14 mouse cellular contexts compared by ENCODE assay signal in the genomic region with DNA sequence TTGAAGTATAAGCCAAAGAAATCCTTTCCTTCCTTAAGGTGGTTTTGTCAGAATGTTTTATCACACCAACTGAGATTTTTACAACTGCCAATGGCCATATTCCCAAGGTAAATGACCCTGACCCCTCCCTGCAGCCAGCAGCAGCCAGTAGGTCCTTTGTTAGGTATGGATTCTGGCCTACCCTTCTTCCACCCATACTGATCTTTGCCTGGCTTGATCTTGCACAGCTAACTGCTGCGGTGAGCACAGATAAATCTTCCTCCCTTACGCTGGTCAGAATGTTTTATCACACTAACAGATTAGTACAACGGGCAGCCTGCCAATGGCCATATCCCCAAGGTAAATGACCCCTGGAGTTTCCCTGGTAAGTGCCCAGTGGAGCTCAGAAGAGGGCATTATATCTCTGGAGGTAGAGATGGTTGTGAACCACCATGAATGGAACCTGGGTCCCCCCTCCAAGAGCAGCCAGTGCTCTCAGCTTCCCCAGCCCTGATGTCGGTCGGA.
"Had no signal": no experiment of that assay in that cellular context is flagged by ENCODE, and none has a peak within 500 bp of the region (broad histone marks: within the 10 kb centered on the region; RNA-seq: fewer than 3 reads in every experiment).

No protein-coding gene starts in this region.

- H3K4me2 ChIP-seq: limb, embryonic 13.5 days; midbrain, embryonic 11.5 days; midbrain, embryonic 15.5 days; neural tube, embryonic 12.5 days had no signal

- H3K9ac ChIP-seq: limb, embryonic 13.5 days; liver, embryonic 13.5 days; midbrain, embryonic 15.5 days; neural tube, embryonic 12.5 days had no signal

- ATAC-seq: lung, postnatal 0 days; midbrain, embryonic 15.5 days had no signal

- H3K27me3 ChIP-seq: limb, embryonic 13.5 days; liver, embryonic 13.5 days; megakaryocyte, embryonic 14.5 days; midbrain, embryonic 15.5 days; neural tube, embryonic 12.5 days had no signal

- DNase-seq: kidney, postnatal 10 days; left cerebral cortex, postnatal 4 days; lung, adult 2 months; spleen, adult 18-20 months; thymus, adult 18-20 months; thymus, postnatal 25 days had no signal

- H3K27ac ChIP-seq: limb, embryonic 13.5 days; macrophage; midbrain, embryonic 15.5 days; neural tube, embryonic 12.5 days had no signal

- H3K9me3 ChIP-seq: limb, embryonic 13.5 days; liver, embryonic 13.5 days; megakaryocyte, embryonic 14.5 days; midbrain, embryonic 15.5 days; neural tube, embryonic 12.5 days had no signal

- H3K4me3 ChIP-seq: limb, embryonic 13.5 days; liver, embryonic 13.5 days; megakaryocyte, embryonic 14.5 days; midbrain, embryonic 15.5 days; neural tube, embryonic 12.5 days had no signal
